Mouse (Mus musculus): ENCODE measurements around the gene Srsf11. TPM values are rescaled to one million over a fixed set of nuclear protein-coding genes. Genes with fewer than 3 reads are reported as not detected.

The Srsf11 gene
- polyA plus RNA-seq, 1 experiment from 2014 or later, result 234 TPM

- 91% methylated on average over 2 of the region's 2 CpGs for WGBS
Observed at GRCm38 (mm10) chr3:157971151-157971550, 65.3 kb downstream of the Srsf11 start.

More at GRCm38 (mm10) chr3:157971151-157971550, 65.3 kb downstream of the Srsf11 start:
- Histone ChIP-seq H3K9ac (no peak overlapping the region), H3K4me1 (no peaks in the 10 kb centered on the region), H3K4me3 (replicated peaks) (no peak overlapping the region), H3K27ac (no peak overlapping the region), H3K36me3 (peaks cover 3% of the 10 kb centered on the region; the same call in 1 of the 2 replicates), H3K27me3 (replicated peaks) (no peaks in the 10 kb centered on the region), H3K9me3 (no peaks in the 10 kb centered on the region), H3K4me2 (no peak overlapping the region)
- ATAC-seq (ENCODE audit: insufficient read depth, low FRiP score, low read depth), result no peak

Other genes starting within 250 kb of the Srsf11 start
- 26.6 and 29.3 TPM in 2 replicates for gene Cth, start 111.6 kb downstream of the Srsf11 start, polyA plus RNA-seq (2015; fragmentation: Nextera tagmentation; extraction: Ambion mirVana)
- gene Ankrd13c, start 89.4 kb downstream of the Srsf11 start, polyA plus RNA-seq (2015; fragmentation: Nextera tagmentation; extraction: Ambion mirVana), result 19.0 and 22.1 TPM in 2 replicates
- 45.4 and 53.7 TPM in 2 replicates for gene Lrrc40, start within 50 bp of the Srsf11 start, polyA plus RNA-seq (2015; fragmentation: Nextera tagmentation; extraction: Ambion mirVana)

Measured in stomach, embryonic 15.5 days (tissue).